Mouse (Mus musculus): ENCODE data around the gene Ube2m.

Ube2m gene

GRCm38 (mm10) chr7:13033451-13034147, 4.5 kb downstream of the Ube2m start:
- no peak for DNase-seq (ENCODE audit: low spot score in 2 of 2)

- DNase-seq (ENCODE audit: low spot score in 2 of 2): no peak
These were observed 5.5 kb downstream of the Ube2m start for GRCm38 (mm10) chr7:13032541-13032940.

- DNase-seq (ENCODE audit: low spot score in 2 of 2): no peak
These were observed 6.1 kb downstream of the Ube2m start for GRCm38 (mm10) chr7:13031983-13032382.

- DNase-seq (ENCODE audit: low spot score in 2 of 2): no peak
These were observed 7.0 kb downstream of the Ube2m start for GRCm38 (mm10) chr7:13031069-13031468.

GRCm38 (mm10) chr7:13028986-13029385, 9.1 kb downstream of the Ube2m start:
- DNase-seq (ENCODE audit: low spot score in 2 of 2): no peak

- no peak for DNase-seq (ENCODE audit: low spot score in 2 of 2)
These were observed 12.5 kb downstream of the Ube2m start for GRCm38 (mm10) chr7:13025511-13026112.

GRCm38 (mm10) chr7:13024805-13025204, 13.3 kb downstream of the Ube2m start:
- DNase-seq (ENCODE audit: low spot score in 2 of 2): peak in 1 of 2 experiments; percentile 54

GRCm38 (mm10) chr7:13023928-13024731, 13.9 kb downstream of the Ube2m start:
- peak; percentile 86 to 98 for DNase-seq (ENCODE audit: low spot score in 2 of 2)

- DNase-seq (ENCODE audit: low spot score in 2 of 2): peak; percentile 69 to 74
These were observed 15.1 kb downstream of the Ube2m start for GRCm38 (mm10) chr7:13022773-13023535.

GRCm38 (mm10) chr7:13015217-13015616, 22.9 kb downstream of the Ube2m start:
- no peak for DNase-seq (ENCODE audit: low spot score in 2 of 2)

GRCm38 (mm10) chr7:13014275-13014839, 23.7 kb downstream of the Ube2m start:
- no peak for DNase-seq (ENCODE audit: low spot score in 2 of 2)

- no peak for DNase-seq (ENCODE audit: low spot score in 2 of 2)
These were observed 24.4 kb downstream of the Ube2m start for GRCm38 (mm10) chr7:13013671-13014070.

GRCm38 (mm10) chr7:13010005-13010908, 27.8 kb downstream of the Ube2m start, which contains the start of gene Zbtb45:
Gene Zbtb45 (minus strand): TSS chr7:13010034.
- DNase-seq (ENCODE audit: low spot score in 2 of 2): no peak

- peak; percentile 87 to 92 for DNase-seq (ENCODE audit: low spot score in 2 of 2)
These were observed 28.7 kb downstream of the Ube2m start for GRCm38 (mm10) chr7:13009143-13010004.

GRCm38 (mm10) chr7:13007341-13008092, 30.6 kb downstream of the Ube2m start:
- DNase-seq (ENCODE audit: low spot score in 2 of 2): no peak

GRCm38 (mm10) chr7:13006531-13006930, 31.5 kb downstream of the Ube2m start:
- no peak for DNase-seq (ENCODE audit: low spot score in 2 of 2)

GRCm38 (mm10) chr7:13006011-13006410, 32.1 kb downstream of the Ube2m start:
- DNase-seq (ENCODE audit: low spot score in 2 of 2): no peak

- DNase-seq (ENCODE audit: low spot score in 2 of 2): no peak
These were observed 34.7 kb downstream of the Ube2m start for GRCm38 (mm10) chr7:13003380-13003779.

- DNase-seq (ENCODE audit: low spot score in 2 of 2): no peak
These were observed 36.5 kb downstream of the Ube2m start for GRCm38 (mm10) chr7:13001584-13001983.
